Mouse (Mus musculus): ENCODE data around the gene Clns1a. TPM values are rescaled to one million over a fixed set of nuclear protein-coding genes. Genes with fewer than 3 reads are reported as not detected.

The Clns1a gene
- polyA plus RNA-seq, 1 experiment from 2014 or later = 204 TPM

- Histone ChIP-seq H3K4me2 (replicated peaks) (no peak overlapping the region), H3K4me1 (no peaks in the 10 kb centered on the region), H3K27ac (replicated peaks) (no peak overlapping the region), H3K4me3 (no peak overlapping the region), H3K36me3 (peaks cover 11% of the 10 kb centered on the region), H3K9ac (replicated peaks) (no peak overlapping the region), H3K27me3 (no peaks in the 10 kb centered on the region), H3K9me3 (no peaks in the 10 kb centered on the region)
- no peak for ATAC-seq (replicated peaks)
- WGBS = 92% methylated on average over 5 of the region's 5 CpGs
Observed at GRCm38 (mm10) chr7:97707809-97708208, 11.4 kb downstream of the Clns1a start.

- no peaks in the 10 kb centered on the region for H3K9me3 ChIP-seq
- WGBS = 81% methylated on average over 3 of the region's 3 CpGs
- no peak overlapping the region for H3K4me2 ChIP-seq (replicated peaks)
- H3K4me1 ChIP-seq = no peaks in the 10 kb centered on the region
- no peak overlapping the region for H3K9ac ChIP-seq (replicated peaks)
- no peaks in the 10 kb centered on the region for H3K27me3 ChIP-seq
- H3K27ac ChIP-seq (replicated peaks) = no peak overlapping the region
- H3K36me3 ChIP-seq = peaks cover 20% of the 10 kb centered on the region
- no peak for ATAC-seq (replicated peaks)
- no peak overlapping the region for H3K4me3 ChIP-seq
Observed at GRCm38 (mm10) chr7:97709204-97709603, 12.8 kb downstream of the Clns1a start.

- H3K9ac ChIP-seq (replicated peaks) = no peak overlapping the region
- no peaks in the 10 kb centered on the region for H3K9me3 ChIP-seq
- no peaks in the 10 kb centered on the region for H3K4me1 ChIP-seq
- no peak overlapping the region for H3K27ac ChIP-seq (replicated peaks)
- no peak overlapping the region for H3K4me3 ChIP-seq
- H3K4me2 ChIP-seq (replicated peaks) = no peak overlapping the region
- no peaks in the 10 kb centered on the region for H3K27me3 ChIP-seq
- WGBS = 93% methylated on average over 5 of the region's 5 CpGs
- ATAC-seq (replicated peaks) = no peak
- H3K36me3 ChIP-seq = peaks cover 62% of the 10 kb centered on the region
Observed at GRCm38 (mm10) chr7:97714651-97715050, 18.2 kb downstream of the Clns1a start.

GRCm38 (mm10) chr7:97717326-97717725, 20.9 kb downstream of the Clns1a start:
- Histone ChIP-seq H3K36me3 (peaks cover 64% of the 10 kb centered on the region), H3K4me1 (no peaks in the 10 kb centered on the region), H3K9ac (replicated peaks) (no peak overlapping the region), H3K9me3 (no peaks in the 10 kb centered on the region), H3K4me3 (no peak overlapping the region), H3K27ac (replicated peaks) (no peak overlapping the region), H3K4me2 (replicated peaks) (no peak overlapping the region), H3K27me3 (no peaks in the 10 kb centered on the region)
- WGBS = 92% methylated on average over 1 of the region's 1 CpGs
- no peak for ATAC-seq (replicated peaks)

- Histone ChIP-seq H3K4me3 (no peak overlapping the region), H3K27ac (replicated peaks) (no peak overlapping the region), H3K4me1 (peaks cover 7% of the 10 kb centered on the region), H3K9me3 (no peaks in the 10 kb centered on the region), H3K9ac (replicated peaks) (no peak overlapping the region), H3K4me2 (replicated peaks) (no peak overlapping the region), H3K36me3 (peaks cover 53% of the 10 kb centered on the region), H3K27me3 (no peaks in the 10 kb centered on the region)
- ATAC-seq (replicated peaks) = no peak
- 79% methylated on average over 5 of the region's 5 CpGs for WGBS
Observed at GRCm38 (mm10) chr7:97719078-97719477, 22.6 kb downstream of the Clns1a start.

GRCm38 (mm10) chr7:97720109-97720508, 23.7 kb downstream of the Clns1a start:
- Histone ChIP-seq H3K27me3 (no peaks in the 10 kb centered on the region), H3K4me2 (replicated peaks) (no peak overlapping the region), H3K9ac (replicated peaks) (no peak overlapping the region), H3K36me3 (peaks cover 43% of the 10 kb centered on the region), H3K27ac (replicated peaks) (no peak overlapping the region), H3K4me3 (no peak overlapping the region), H3K4me1 (peaks cover 7% of the 10 kb centered on the region), H3K9me3 (no peaks in the 10 kb centered on the region)
- no peak for ATAC-seq (replicated peaks)
- WGBS = 81% methylated on average over 5 of the region's 5 CpGs

GRCm38 (mm10) chr7:97722278-97722918, 26.0 kb downstream of the Clns1a start:
- peaks cover 32% of the 10 kb centered on the region for H3K36me3 ChIP-seq
- no peak overlapping the region for H3K9ac ChIP-seq (replicated peaks)
- WGBS = 78% methylated on average over 7 of the region's 7 CpGs
- H3K4me2 ChIP-seq (replicated peaks) = no peak overlapping the region
- H3K4me3 ChIP-seq = no peak overlapping the region
- no peaks in the 10 kb centered on the region for H3K27me3 ChIP-seq
- ATAC-seq (replicated peaks) = peak; percentile 78
- H3K4me1 ChIP-seq = peaks cover 7% of the 10 kb centered on the region
- H3K27ac ChIP-seq (replicated peaks) = peak overlapping the region; percentile 35; the same call in 1 of the 2 replicates
- H3K9me3 ChIP-seq = no peaks in the 10 kb centered on the region

GRCm38 (mm10) chr7:97723646-97724538, 27.5 kb downstream of the Clns1a start:
- no peak for ATAC-seq (replicated peaks)
- Histone ChIP-seq H3K4me1 (peaks cover 10% of the 10 kb centered on the region), H3K27me3 (no peaks in the 10 kb centered on the region), H3K9ac (replicated peaks) (no peak overlapping the region), H3K9me3 (no peaks in the 10 kb centered on the region), H3K36me3 (peaks cover 23% of the 10 kb centered on the region), H3K4me2 (replicated peaks) (no peak overlapping the region), H3K27ac (replicated peaks) (no peak overlapping the region), H3K4me3 (no peak overlapping the region)
- 79% methylated on average over 11 of the region's 11 CpGs for WGBS

GRCm38 (mm10) chr7:97725401-97725800, 29.0 kb downstream of the Clns1a start:
- no peaks in the 10 kb centered on the region for H3K27me3 ChIP-seq
- H3K27ac ChIP-seq (replicated peaks) = no peak overlapping the region
- no peak overlapping the region for H3K4me3 ChIP-seq
- H3K4me1 ChIP-seq = peaks cover 15% of the 10 kb centered on the region
- WGBS = 99% methylated on average over 6 of the region's 6 CpGs
- ATAC-seq (replicated peaks) = no peak
- H3K9ac ChIP-seq (replicated peaks) = no peak overlapping the region
- no peak overlapping the region for H3K4me2 ChIP-seq (replicated peaks)
- no peaks in the 10 kb centered on the region for H3K9me3 ChIP-seq
- H3K36me3 ChIP-seq = 0 out of 2 replicates have a peak, but pooled peaks cover 10% of the 10 kb centered on the region

GRCm38 (mm10) chr7:97726080-97726479, 29.6 kb downstream of the Clns1a start:
- Histone ChIP-seq H3K9ac (replicated peaks) (no peak overlapping the region), H3K36me3 (0 out of 2 replicates have a peak, but pooled peaks cover 9% of the 10 kb centered on the region)
- 69% methylated on average over 7 of the region's 7 CpGs for WGBS

GRCm38 (mm10) chr7:97726778-97727177, 30.3 kb downstream of the Clns1a start:
- ATAC-seq (replicated peaks) = no peak
- Histone ChIP-seq H3K4me2 (replicated peaks) (no peak overlapping the region), H3K9me3 (no peaks in the 10 kb centered on the region), H3K27me3 (no peaks in the 10 kb centered on the region), H3K4me3 (no peak overlapping the region), H3K9ac (replicated peaks) (no peak overlapping the region), H3K36me3 (0 out of 2 replicates have a peak, but pooled peaks cover 8% of the 10 kb centered on the region), H3K27ac (replicated peaks) (no peak overlapping the region), H3K4me1 (peaks cover 15% of the 10 kb centered on the region)
- WGBS = 66% methylated on average over 7 of the region's 7 CpGs

More at GRCm38 (mm10) chr7:97726080-97726479, 29.6 kb downstream of the Clns1a start:
- H3K27ac ChIP-seq (replicated peaks) = no peak overlapping the region
- no peaks in the 10 kb centered on the region for H3K27me3 ChIP-seq
- H3K4me2 ChIP-seq (replicated peaks) = no peak overlapping the region
- ATAC-seq (replicated peaks) = no peak
- H3K9me3 ChIP-seq = no peaks in the 10 kb centered on the region
- H3K4me3 ChIP-seq = no peak overlapping the region
- H3K4me1 ChIP-seq = peaks cover 15% of the 10 kb centered on the region
